Mouse (Mus musculus) adrenal gland, adult 10 weeks (tissue): ENCODE results near the gene St3gal3. TPM values are rescaled to one million over a fixed set of nuclear protein-coding genes. Genes with fewer than 3 reads are reported as not detected.

Experiments
- polyA plus RNA-seq: library from polyadenylated mRNA; stranded (reverse); fragments of 350-450 nt; fragmentation: Illumina TruSeq; extraction: RNeasy Lipid Tissue Mini Kit (QIAGEN cat#74804); gene quantifications from one replicate; pipeline ENCODE4 v1.2.3, GENCODE M21; 2014; ENCODE audit warnings: low read depth, low replicate concordance

Gene St3gal3
- 2.9 TPM for polyA plus RNA-seq

DNA sequence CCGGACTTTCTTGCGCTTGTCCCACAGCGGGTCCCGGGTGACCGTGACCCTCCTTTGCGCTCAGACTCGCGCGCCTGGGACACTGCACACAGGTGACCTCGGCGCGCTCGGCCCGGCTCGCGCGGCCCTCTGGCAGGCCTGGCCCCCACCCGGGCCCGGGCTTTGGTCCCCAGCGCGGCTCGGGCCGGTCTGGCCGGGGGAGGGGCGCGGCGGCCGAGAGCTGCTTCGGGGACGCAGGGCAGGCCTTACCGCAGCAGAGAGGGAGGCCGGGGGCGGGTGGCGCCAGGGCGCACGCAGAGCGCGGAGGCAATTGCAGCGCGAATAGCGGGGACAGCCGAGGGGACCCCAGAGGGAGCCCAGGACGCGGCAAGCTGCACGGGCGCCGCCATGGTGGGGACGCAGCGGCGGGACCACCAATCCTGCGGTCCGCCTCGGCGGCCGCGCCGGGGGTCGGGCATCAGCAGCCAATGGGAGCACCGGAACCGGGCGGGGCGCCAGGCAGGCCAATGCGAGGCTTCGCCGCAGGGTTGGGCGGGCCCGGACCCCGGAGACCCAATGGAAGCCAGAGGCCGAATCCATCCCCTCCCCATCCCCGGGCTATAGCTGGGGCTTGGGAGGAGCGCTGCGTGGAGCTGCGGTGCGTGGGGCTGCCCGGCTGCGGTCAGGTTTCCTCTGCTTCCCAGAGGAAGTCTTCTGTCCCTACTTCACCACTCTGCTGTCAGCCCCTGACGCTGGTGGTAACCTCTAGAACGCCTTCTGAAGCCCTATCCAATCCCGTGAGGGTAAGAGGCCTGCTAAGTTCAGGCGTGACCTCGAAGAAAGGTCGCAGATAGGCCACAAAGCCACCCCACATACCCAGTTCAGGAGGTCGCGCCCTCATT lies at the start of gene St3gal3:
Gene St3gal3 (minus strand): TSS at position 430 of the 881 bp plus-strand sequence.

DNA sequence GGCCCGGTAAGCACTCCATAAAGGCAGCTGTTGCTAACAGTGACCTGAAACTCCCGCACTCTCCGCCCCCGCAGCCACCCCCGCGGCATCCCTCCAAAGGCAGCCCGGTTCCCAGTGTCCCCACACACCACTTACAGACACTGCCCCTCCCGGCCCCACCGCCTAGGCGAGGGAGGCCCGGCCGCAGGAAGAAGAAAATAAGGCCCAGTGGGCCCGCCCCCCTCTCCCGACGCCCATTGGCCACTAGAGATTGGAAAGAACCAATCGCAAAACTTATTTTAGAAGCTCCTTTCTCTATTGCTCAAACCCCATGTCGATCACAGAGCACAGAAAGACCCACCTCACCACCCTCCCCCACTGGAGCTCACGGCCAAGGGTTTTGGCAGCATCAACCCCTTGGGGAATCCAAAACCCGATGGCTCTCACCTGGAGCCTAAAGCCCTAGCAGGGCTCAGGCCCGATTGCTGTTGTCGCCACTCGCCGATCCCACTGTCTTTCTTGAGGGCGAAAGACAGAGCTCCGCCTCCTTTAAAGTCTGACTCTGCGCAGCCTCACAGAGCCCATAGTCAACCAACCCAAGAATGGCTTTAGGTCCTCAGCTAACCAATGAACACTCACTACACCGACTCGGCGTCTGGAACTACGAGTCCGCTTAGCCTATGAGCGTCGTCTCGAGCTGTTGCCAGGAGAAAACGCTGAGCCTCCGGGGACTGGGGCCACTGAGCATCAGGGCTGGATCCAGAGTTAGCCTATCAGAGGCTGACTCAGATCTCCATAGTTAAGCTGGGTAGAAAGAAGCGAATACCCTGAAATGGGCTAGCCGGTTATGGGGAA lies 45.0 kb upstream of the St3gal3 start, which contains the start of gene Kdm4a:
Gene Kdm4a (minus strand): TSS at position 577 of the 834 bp plus-strand sequence.

DNA sequence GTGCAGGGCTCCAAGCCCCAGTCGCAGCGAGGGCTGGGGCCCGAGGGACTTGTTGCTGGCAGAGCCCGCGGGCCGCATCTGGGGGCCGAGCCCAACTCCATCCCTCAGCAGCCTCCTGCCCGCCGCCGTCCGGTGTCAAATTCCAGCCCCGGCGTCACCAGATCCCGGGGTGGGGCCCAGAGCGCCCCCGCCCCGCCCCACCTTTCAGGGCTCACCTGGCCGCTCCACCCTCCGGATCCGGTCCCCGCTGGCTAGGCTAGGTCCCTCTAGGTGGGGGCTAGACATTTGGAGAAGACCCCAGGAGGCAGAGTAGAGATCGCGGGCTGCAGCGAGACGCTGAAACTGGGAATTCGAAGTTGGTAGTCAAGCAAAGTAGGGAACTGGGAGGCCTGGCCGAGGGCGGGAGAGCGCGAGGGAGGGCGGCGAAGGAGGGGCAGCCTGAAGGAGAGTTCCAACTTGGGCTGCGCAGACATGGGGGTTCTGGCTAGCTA lies 205.3 kb downstream of the St3gal3 start, which contains the start of gene Artn:
Gene Artn (minus strand): TSS at position 373 of the 491 bp plus-strand sequence.

DNA sequence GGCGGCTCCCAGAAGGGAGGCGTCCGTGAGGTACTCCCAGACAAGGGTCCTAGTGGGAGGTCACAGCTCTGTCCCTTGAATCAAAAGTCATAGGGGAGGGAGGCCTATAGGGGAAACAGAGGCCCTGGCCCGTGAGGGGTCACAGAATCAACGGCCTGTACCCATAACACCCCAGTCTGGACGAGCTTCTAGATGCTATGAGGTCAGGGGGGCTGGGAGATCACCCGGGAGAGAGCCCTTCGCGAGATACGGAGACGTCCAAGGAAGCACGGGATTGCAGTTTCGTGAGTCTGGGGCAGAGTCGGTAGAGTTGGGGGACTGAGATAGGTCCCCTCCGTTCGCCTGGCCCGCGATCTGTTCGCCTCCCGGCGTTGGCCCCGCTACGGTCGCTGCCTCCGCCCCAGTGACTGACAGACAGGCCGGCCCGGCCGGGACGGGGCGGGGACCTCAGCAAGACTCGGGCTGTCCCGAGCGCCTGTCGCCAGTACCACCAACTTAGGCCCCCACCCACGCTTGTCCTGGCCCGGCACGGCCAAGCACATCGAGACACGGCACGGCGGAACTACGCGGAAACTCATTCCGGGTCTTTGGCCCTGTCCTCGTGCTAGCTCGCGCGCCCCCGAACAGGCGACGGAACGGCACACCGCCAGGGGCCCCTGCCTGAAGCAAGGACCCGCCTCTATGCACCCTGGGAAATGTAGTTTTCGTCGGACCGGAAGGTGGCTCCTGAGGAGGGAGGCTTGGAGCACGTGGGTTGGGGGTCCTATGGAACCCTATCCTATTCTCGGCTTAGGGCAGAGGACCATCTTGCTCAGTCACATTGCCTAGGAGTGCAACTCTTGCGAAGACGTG lies 219.9 kb downstream of the St3gal3 start, which contains the start of gene Ipo13:
Gene Ipo13 (minus strand): TSS at position 409 of the 852 bp plus-strand sequence.

DNA sequence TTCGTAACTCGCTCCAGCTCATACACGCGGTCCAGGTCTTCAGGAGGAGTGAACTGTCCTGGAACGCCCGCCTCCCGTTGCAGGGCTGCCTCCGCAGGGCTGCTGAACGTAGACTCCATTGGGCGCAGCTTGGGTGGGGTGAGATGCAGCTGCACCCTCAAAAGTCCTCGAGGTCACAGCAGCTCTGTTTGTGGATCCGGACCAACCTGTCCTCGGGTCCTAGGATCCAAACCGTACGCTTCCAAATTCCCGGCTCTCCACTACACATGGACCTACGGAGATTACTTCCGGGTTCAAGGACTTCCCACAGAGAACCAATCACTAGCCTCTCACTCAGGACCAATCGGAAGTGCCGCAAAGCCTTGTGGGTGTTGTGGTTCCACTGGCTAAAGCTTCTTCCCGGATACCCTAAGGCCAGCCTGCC lies 243.0 kb downstream of the St3gal3 start, which contains the start of gene Dph2:
Gene Dph2 (minus strand): TSS at position 295 of the 424 bp plus-strand sequence.

DNA sequence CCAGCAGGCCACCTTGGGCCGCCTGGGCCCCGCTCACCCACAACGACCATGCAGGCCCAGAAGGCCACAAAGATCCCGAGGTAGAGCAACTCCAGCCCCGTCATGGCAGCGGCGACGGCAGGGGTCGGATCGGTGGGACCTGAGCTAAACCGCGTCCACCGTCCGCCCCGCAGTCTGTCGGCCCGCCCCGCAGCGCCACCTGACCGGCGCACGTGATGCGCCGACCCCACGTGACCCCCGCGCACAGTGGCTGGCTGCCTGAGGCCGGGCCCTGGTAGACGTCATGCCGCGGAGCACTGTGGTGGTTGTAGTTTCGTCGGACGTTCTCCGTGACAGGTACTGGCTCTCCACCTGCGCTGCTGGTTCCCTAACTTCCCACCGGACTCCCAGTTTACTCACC lies 247.6 kb downstream of the St3gal3 start, which contains the start of gene Atp6v0b:
Gene Atp6v0b (minus strand): TSS at position 201 of the 400 bp plus-strand sequence.

DNA sequence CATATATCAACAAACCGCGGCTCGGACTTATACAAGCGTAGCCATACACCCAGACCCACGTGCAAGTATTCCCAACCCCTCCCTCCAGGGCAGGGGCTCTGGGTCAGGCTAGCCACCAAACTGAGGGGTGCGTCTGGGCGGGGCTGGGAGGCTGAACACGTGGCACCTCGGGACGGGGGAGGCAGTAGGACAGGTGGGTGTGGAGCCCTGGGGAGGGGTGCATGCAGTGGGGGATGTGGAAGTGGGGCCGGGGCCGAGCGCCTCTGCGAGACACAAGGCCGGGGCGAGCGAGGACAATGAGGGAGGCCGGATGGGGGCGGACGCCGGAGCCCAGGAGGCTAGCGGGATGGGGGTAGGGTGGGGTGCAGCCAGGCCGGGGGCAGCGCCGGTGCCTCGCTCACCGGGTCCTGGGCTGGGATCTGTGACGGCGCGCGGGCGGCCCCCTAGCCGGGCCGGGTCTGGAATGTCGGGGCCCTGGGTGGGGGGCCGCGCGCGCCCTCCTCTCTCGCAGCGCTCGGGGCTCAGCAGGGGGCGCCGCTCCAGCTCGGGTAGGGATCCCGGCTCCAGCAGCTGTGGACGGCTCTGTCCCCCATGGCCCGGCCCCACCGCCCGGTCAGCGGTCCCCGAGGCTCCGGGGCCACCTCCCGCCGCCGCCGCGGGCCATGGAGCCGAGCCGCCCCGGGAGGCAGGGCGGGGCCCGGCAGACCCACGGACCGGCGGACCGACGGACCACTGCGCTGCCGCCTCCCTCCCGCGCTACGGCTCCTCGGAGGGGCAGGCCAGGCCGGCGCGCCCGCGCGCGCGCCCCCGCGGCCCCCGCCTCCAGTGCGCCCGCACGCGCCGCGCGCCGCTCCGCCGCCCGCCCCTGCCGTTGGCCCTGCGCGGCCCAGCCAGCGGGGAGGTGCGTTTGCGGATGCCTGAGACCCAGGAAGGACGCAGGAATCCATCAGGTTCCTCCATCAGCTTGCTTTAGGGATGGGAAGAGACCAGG lies 251.7 kb downstream of the St3gal3 start, which contains the start of gene B4galt2:
Gene B4galt2 (minus strand): TSS at position 787 of the 991 bp plus-strand sequence.

Other genes starting within 250 kb of the St3gal3 start
- 78.1 TPM for gene Atp6v0b, start 247.6 kb downstream of the St3gal3 start, polyA plus RNA-seq
- gene Dph2, start 242.9 kb downstream of the St3gal3 start, polyA plus RNA-seq: 4.6 TPM
- 1.0 TPM for gene Ipo13, start 219.9 kb downstream of the St3gal3 start, polyA plus RNA-seq
- not detected for gene Artn, start 205.2 kb downstream of the St3gal3 start, polyA plus RNA-seq
- 4.7 TPM for gene Kdm4a, start 45.1 kb upstream of the St3gal3 start, polyA plus RNA-seq
- gene Ptprf, start 156.5 kb upstream of the St3gal3 start, polyA plus RNA-seq: 1.3 TPM